In genomic region chr9:74975911-74976563, GRCm38 (mm10) we compare ENCODE assay signal across 8 mouse cellular contexts. TPM values are rescaled to one million over a fixed set of nuclear protein-coding genes. Genes with fewer than 3 reads are reported as not detected.
A peak's percentile ranks its signal among the peaks of the same experiment; 100 is the strongest.
DNase-seq lines count a peak whose midpoint lies in the region; ATAC-seq and TF ChIP-seq lines count a peak whose summit lies in the region.

No protein-coding gene starts in this region.

- peaks cover 32% of the 10 kb centered on the region for H3K4me1 ChIP-seq in hindbrain, embryonic 16.5 days (ENCODE audit: control insufficient read depth, insufficient read depth, low read depth, low read length)

- no peaks in the 10 kb centered on the region for H3K27me3 ChIP-seq in hindbrain, embryonic 16.5 days (replicated peaks; ENCODE audit: control insufficient read depth, insufficient read depth, low read length)

- H3K27ac ChIP-seq in gastrocnemius, adult 2 months = peak overlapping the region; percentile 95
- H3K27ac ChIP-seq in hindbrain, embryonic 16.5 days (ENCODE audit: low read depth, low read length) = peak overlapping the region; percentile 95

- DNase-seq in T-cell, adult 2 months (ENCODE audit: low spot score) = peak; percentile 90
- DNase-seq in cerebellum, postnatal 25 days = peak; percentile 91 to 93
- peak; percentile 93 for DNase-seq in gastrocnemius, adult 2 months
- peak; percentile 87 for DNase-seq in left cerebral cortex, adult 11 months (ENCODE audit: low spot score)
- DNase-seq in lung, postnatal 36 days = peak; percentile 95
- DNase-seq in retina, embryonic 14.5 days (ENCODE audit: low spot score) = peak; percentile 84
- DNase-seq in thymus, postnatal 36 days = peak; percentile 85 to 91

- peak overlapping the region; percentile 70 for H3K4me3 ChIP-seq in gastrocnemius, adult 2 months
- H3K4me3 ChIP-seq in hindbrain, embryonic 16.5 days (ENCODE audit: low read length) = peak overlapping the region; percentile 58

- H3K36me3 ChIP-seq in hindbrain, embryonic 16.5 days (ENCODE audit: control insufficient read depth, insufficient read depth, low read length) = no peaks in the 10 kb centered on the region

- H3K4me2 ChIP-seq in hindbrain, embryonic 16.5 days (ENCODE audit: low read length) = peak overlapping the region; percentile 53

- peak overlapping the region; percentile 76 for H3K9ac ChIP-seq in hindbrain, embryonic 16.5 days (ENCODE audit: low read depth, low read length)

- intact Hi-C loops in gastrocnemius, adult 2 months (cut with DNase I) = loop anchor here (2.0 kb wide), 1 partner anchor 23 kb away; the partner anchor contains the start of gene Fam214a

- no peak for TF ChIP-seq CTCF in gastrocnemius, adult 2 months (IDR thresholded peaks at IDR 0.05)

- under 1% methylated on average over 23 of the region's 23 CpGs for WGBS in hindbrain, embryonic 16.5 days

- H3K9me3 ChIP-seq in hindbrain, embryonic 16.5 days (ENCODE audit: control insufficient read depth, low read length) = no peaks in the 10 kb centered on the region

- ATAC-seq in hindbrain, embryonic 16.5 days = peak; percentile 99

RNA-seq across cellular contexts. Expression of gene Fam214a, which starts 23.4 kb away (rescaled TPM):
- 10 to 100 TPM; 21.0 to 29.4 TPM for total RNA-seq in gastrocnemius, adult 2 months (2021)
- 20.5 and 22.3 TPM in 2 replicates for polyA plus RNA-seq in hindbrain, embryonic 16.5 days (2015; fragmentation: Nextera tagmentation; extraction: Ambion mirVana)

Comparison
In these comparisons a context has a peak if more than half of its experiments do, and no peak if none do; other contexts are left out.
1. Peak in every context shown above with its lines: DNase-seq, ATAC-seq, H3K4me3 ChIP-seq and H3K27ac ChIP-seq.